Mouse (Mus musculus): ENCODE results near the gene Gm3376. TPM values are rescaled to one million over a fixed set of nuclear protein-coding genes. Genes with fewer than 3 reads are reported as not detected.
"Not testable (repeated sequence)": the region's sequence is repeated elsewhere in the genome, so short reads cannot be mapped to it uniquely, and the experiment has no call there.

Gene Gm3376
- not detected in 2 replicates for polyA plus RNA-seq (2014; fragmentation: Nextera tagmentation; extraction: Ambion mirVana)

- no CpG with 5 or more reads among the region's 9 CpGs for WGBS
- H3K4me1 ChIP-seq (replicated peaks; ENCODE audit: control insufficient read depth, insufficient read depth, low read length); H3K27ac ChIP-seq (ENCODE audit: low read depth, low read length); DNase-seq (ENCODE audit: low spot score); H3K4me2 ChIP-seq; ATAC-seq (replicated peaks; ENCODE audit: low FRiP score); H3K4me3 ChIP-seq (ENCODE audit: low read depth, low read length); H3K36me3 ChIP-seq (ENCODE audit: control insufficient read depth, insufficient read depth, low read length); H3K9me3 ChIP-seq (ENCODE audit: control insufficient read depth, low read length); H3K9ac ChIP-seq (ENCODE audit: low read depth, low read length); H3K27me3 ChIP-seq (replicated peaks; ENCODE audit: control insufficient read depth, insufficient read depth, low read length): not testable (repeated sequence)
These were observed at the start of gene Gm3376 for GRCm38 (mm10) chrY:3771373-3771772. TSS of gene Gm3376 (plus strand) at chrY:3771673.

Data from liver, embryonic 11.5 days (tissue).